Mouse (Mus musculus) testis, adult 2 months (tissue): ENCODE results near the gene Grin2a.

ENCODE experiments used
- CTCF ChIP-seq: fragments of 200-500 bp; IDR thresholded peaks from 2 replicates; pipeline ENCODE4 v1.5.1; 2012; ENCODE audit warnings: low read depth, mild to moderate bottlenecking, inconsistent platforms, low read length, moderate library complexity; ENCODE audit not compliant: control insufficient read depth, insufficient read depth, insufficient replicate concordance
- POLR2A ChIP-seq: fragments of 200-500 bp; IDR thresholded peaks from 2 replicates; pipeline ENCODE4 v1.6.1; 2012; ENCODE audit warnings: low read depth, mild to moderate bottlenecking, inconsistent platforms, low read length, moderate library complexity; ENCODE audit not compliant: control insufficient read depth

- no peak for TF ChIP-seq CTCF
- TF ChIP-seq POLR2A = no peak
Observed at GRCm38 (mm10) chr16:10031891-10032290, 36.5 kb upstream of the Grin2a start.
